Mouse (Mus musculus) inflammation-experienced regulatory T-cells, adult 6 months (primary cell): ENCODE data around the gene Ankzf1. TPM values are rescaled to one million over a fixed set of nuclear protein-coding genes. Genes with fewer than 3 reads are reported as not detected.
A peak's percentile ranks its signal among the peaks of the same experiment; 100 is the strongest.

Experiments used
- ATAC-seq: one replicate; pipeline ENCODE4 v1.8.0; 2017
- polyA plus RNA-seq, 3 experiments: library from polyadenylated mRNA; unstranded; fragments of 100-300 nt; shearing (Covaris generic); gene quantifications; one replicate each; pipeline ENCODE4 v1.2.1; 2017

Ankzf1 gene
- polyA plus RNA-seq, 3 experiments from 2014 or later: 16.5 to 28.6 (median 25.1) TPM

DNA sequence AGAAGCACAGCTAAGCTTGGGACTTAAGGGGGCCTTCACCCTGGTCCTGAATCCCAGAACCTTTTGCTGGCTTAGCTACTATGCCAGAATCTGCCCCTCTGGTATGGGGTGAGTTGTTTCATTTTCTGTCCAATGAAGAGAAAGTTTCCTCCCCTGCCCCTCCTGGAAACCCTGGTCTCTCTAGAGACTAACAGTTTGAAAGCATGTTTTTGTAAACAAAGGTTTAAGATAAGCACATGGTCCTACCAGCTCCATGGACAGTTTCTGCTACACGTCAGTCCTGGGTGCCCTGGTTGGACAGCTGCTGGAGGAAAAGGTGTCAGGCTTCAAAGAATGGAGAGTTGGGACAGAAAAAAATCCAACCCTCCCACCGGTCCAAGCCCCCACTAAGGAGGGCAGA, 1.4 kb upstream of the Ankzf1 start:
- no peak for ATAC-seq

DNA sequence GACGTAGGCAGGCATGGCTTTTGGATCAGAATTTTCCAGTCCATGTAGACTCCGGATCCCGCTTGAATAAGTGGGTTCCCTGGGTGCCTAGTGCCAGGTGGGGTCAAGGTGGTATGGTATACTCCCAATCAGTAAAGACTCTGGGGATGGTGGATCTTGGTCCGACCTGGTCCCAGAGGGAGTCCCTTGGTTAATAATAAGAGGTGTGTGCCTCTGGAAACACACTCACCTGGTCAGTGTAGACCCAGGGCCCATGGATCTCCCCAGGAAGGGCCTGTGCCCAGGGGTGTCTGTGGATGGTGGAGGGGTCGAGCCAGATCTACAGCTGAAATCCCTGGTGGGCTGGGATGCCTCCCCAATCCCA, 711 bp upstream of the Ankzf1 start:
- no peak for ATAC-seq

GRCm38 (mm10) chr1:75192452-75192851, 501 bp downstream of the Ankzf1 start:
- ATAC-seq: no peak

GRCm38 (mm10) chr1:75201236-75201635, 9.3 kb downstream of the Ankzf1 start:
- no peak for ATAC-seq

GRCm38 (mm10) chr1:75208967-75209678, 17.2 kb downstream of the Ankzf1 start:
- no peak for ATAC-seq

GRCm38 (mm10) chr1:75210136-75211087, 18.5 kb downstream of the Ankzf1 start, which contains the start of the genes Glb1l and Stk16:
Gene Glb1l (minus strand): TSS chr1:75210813.
Gene Stk16 (plus strand): TSS chr1:75210838.
- peak; percentile 92 for ATAC-seq

- ATAC-seq: peak; percentile 20
Measured at GRCm38 (mm10) chr1:75211141-75211708, 19.3 kb downstream of the Ankzf1 start.

- no peak for ATAC-seq
Measured at GRCm38 (mm10) chr1:75212542-75212941, 20.6 kb downstream of the Ankzf1 start.

DNA sequence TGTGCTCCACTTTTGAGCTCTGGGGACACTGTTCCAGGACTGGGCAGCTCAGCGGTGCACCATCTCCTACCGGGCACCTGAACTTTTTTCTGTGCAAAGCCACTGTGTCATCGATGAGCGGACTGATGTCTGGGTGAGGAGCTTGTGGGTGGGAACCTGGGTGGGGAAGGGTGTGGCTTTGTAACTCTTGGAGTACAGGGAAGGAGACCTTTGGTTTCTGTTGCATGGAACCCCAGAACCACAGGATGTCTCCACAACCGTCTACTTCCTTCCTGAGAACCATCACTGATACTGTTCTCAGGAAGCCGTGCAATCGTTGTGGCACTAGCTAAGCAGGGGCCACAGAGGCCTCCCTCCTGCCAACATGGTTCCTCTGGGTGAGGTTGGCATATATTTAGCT, 21.1 kb downstream of the Ankzf1 start:
- no peak for ATAC-seq

DNA sequence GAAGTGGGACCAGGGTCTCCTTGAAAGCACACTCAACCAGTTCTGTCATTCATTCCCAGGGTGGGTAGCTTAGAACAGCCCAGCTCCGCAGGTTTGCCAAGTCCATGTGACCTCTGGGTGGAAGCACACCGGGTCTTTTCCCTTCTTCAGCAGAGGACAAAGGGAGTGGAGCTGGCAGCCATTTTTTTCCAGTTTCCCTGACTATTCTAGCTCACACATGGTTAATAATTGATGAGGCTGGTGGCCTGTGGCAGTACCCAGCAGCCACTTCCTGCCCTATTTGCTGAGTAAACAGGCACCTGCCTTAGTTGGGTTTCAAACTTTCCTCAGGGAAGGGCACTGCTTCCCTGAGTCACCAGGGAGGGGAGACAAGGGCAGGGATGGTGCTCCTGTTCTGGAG, 22.5 kb downstream of the Ankzf1 start:
- ATAC-seq: no peak

DNA sequence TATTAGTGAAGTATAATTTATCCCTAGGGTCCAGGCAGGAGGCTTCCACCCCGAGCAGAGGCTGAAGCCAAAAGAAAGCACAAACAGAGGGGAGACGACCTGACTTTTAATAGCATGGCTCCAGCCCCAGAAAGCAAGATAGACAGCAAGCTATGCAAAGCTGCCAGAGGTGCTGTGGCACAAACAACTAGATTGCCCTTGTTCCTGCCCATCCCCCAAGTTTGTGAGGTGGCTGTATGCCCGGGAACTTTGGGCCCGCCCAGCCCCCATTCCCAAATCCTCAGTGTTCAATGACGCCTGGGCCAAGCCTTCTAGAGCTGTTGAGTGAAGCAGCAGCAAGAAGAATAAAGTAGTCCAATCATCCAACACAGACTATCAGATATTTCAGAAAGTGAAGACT, 22.9 kb downstream of the Ankzf1 start:
- no peak for ATAC-seq

DNA sequence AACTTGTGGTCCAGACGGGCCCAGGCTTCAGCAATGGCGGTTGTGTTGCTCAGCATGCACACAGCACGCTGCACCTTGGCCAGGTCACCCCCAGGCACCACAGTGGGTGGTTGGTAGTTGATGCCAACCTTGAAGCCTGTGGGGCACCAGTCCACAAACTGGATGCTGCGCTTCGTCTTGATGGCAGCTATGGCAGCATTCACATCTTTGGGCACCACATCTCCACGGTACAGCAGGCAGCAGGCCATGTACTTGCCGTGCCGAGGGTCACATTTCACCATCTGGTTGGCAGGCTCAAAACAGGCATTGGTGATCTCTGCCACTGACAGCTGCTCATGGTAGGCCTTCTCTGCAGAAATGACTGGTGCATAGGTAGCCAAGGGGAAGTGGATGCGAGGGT, 23.8 kb downstream of the Ankzf1 start:
- no peak for ATAC-seq

- no peak for ATAC-seq
Measured at GRCm38 (mm10) chr1:75216797-75217585, 25.0 kb downstream of the Ankzf1 start.

DNA sequence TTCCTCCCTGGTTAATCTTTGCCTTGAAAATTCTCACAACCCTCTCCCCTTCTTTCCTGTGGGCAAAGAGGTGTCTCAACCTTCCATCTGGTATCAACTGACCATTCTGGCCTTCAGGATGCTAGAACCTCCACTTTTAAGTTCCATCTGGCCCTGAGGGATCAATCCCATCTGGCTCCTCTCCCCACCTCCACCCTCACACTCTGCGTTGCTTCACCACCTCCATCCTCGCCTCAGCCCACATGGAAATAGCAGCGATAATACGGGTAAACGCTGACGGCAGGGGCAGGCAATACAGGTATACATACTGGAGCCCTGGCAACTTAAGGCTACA, 25.9 kb downstream of the Ankzf1 start:
- ATAC-seq: no peak

- peak; percentile 55 for ATAC-seq
Measured at GRCm38 (mm10) chr1:75218227-75219001, 26.5 kb downstream of the Ankzf1 start.

DNA sequence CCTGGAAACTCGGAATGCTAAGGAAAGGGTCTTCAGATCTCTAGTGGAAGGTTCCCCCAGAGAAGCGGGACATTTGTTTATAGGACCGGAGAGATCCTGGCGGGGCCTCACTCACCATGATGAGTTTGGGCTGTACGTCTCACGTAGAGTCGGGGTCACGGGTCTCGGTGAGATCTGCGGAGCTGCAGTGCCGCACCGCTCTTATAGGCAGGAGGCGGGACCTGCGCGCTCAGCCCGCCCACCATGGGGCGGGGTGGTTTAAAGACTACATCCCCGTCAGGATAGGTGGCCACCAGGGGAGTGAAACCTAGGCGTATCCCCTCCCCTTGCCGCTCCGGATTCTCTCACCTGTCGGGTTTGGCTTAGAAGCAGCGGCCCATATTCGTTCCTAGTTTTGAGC, 27.1 kb downstream of the Ankzf1 start:
- ATAC-seq: peak; percentile 90

DNA sequence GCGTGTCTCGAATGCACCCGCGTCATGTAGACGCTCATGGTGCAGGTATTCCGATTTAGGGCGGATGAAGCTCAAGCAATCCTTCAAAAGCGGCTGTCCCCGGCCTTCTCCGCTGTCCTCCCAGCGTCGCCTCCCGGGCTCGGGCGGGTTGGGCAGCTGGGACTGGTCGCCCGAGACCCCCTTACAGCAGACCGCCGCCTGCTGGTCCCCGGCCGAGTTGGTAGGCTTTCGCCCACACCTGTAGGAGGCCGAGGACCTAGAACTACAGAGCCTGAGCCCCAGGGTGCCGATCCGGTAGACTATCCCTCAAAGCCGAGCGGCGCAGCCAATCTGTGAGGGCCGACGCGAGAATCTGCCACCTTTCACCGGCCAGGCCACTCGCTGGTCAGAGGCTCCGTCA, 27.6 kb downstream of the Ankzf1 start, which contains the start of gene Tuba4a:
Gene Tuba4a, minus strand, starts transcription at position 335 of the 400 bp plus-strand sequence.
- no peak for ATAC-seq

GRCm38 (mm10) chr1:75221538-75221937, 29.6 kb downstream of the Ankzf1 start:
- ATAC-seq: no peak

GRCm38 (mm10) chr1:75222926-75223325, 31.0 kb downstream of the Ankzf1 start:
- peak; percentile 14 for ATAC-seq

- no peak for ATAC-seq
Measured at GRCm38 (mm10) chr1:75223532-75223931, 31.6 kb downstream of the Ankzf1 start.

GRCm38 (mm10) chr1:75225473-75225872, 33.5 kb downstream of the Ankzf1 start:
- no peak for ATAC-seq

DNA sequence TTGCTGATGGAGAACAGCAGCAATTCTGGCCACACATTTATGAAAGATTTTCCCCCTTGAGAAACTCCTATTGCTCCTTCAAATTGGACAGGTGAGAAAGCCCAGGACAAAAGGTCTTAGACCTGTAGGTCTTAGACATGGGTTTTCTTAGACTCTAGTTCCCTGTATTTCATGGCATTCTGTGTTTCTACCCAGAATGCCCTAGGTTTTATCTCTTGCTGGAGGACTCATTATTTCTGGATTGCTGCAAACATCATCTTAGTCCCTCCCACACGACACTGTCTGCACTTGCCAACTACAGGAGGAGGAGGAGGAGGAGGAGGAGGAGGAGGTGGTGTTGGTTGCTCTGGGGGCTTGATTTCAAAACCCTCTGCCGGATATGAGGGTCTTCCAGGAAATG, 34.2 kb downstream of the Ankzf1 start:
- ATAC-seq: no peak
